Mouse (Mus musculus) liver, embryonic 14.5 days (tissue): Measurements from ENCODE around the gene Cacnb2. TPM values are rescaled to one million over a fixed set of nuclear protein-coding genes. Genes with fewer than 3 reads are reported as not detected.

ENCODE experiments used
- ATAC-seq: fragments of 200-750 bp; cut with Nextera tagmentation; 2 replicates; pipeline ENCODE4 v1.8.0; 2017; ENCODE audit warnings: moderate number of reproducible peaks, mild to moderate bottlenecking, moderate library complexity; ENCODE audit not compliant: insufficient read depth
- DNase-seq, 3 experiments: peaks; one replicate each; pipeline ENCODE4 v3.0.0-alpha.2; 2012 to 2013; ENCODE audit warnings: low read depth in 3 of 3, low spot score in 3 of 3
- H3K27ac ChIP-seq: fragments of 300-500 bp; sonication (generic); 2 replicates; pipeline ENCODE4 v1.5.1; 2014; ENCODE audit warnings: moderate library complexity, mild to moderate bottlenecking, control low read depth, inconsistent platforms
- H3K27me3 ChIP-seq: fragments of 300-500 bp; sonication (generic); 2 replicates; pipeline ENCODE4 v1.6.1; 2014; ENCODE audit warnings: mild to moderate bottlenecking, low read length, moderate library complexity; ENCODE audit not compliant: control insufficient read depth, insufficient read depth
- H3K36me3 ChIP-seq: fragments of 300-500 bp; sonication (generic); replicated peaks from 2 replicates; pipeline ENCODE4 v1.6.1; 2014; ENCODE audit warnings: low read depth; ENCODE audit not compliant: control insufficient read depth, insufficient read depth
- H3K4me1 ChIP-seq, 2 experiments: fragments of 200-500 bp in 1 of 2; fragments of 300-500 bp in 1 of 2; sonication (generic) in 1 of 2; replicated peaks; 2 replicates each; pipeline ENCODE4 v1.6.1; 2012 to 2014; ENCODE audit warnings: antibody characterized with exemption in 1 of 2, inconsistent platforms in 1 of 2, low read length in 1 of 2; ENCODE audit not compliant: control insufficient read depth in 2 of 2, insufficient read depth in 2 of 2
- H3K4me2 ChIP-seq: fragments of 300-500 bp; sonication (generic); 2 replicates; pipeline ENCODE4 v1.6.1; 2014; ENCODE audit warnings: low read depth, mild to moderate bottlenecking, control low read depth, moderate library complexity
- H3K4me3 ChIP-seq, 2 experiments: fragments of 200-500 bp in 1 of 2; fragments of 300-500 bp in 1 of 2; sonication (generic) in 1 of 2; 2 replicates each; pipeline ENCODE4 v1.5.1; 2012 to 2014; ENCODE audit warnings: low read depth in 2 of 2, low read length in 2 of 2, mild to moderate bottlenecking in 2 of 2, control low read depth in 1 of 2, inconsistent platforms in 1 of 2, moderate library complexity in 1 of 2; ENCODE audit not compliant: insufficient read depth in 1 of 2
- H3K9ac ChIP-seq: fragments of 300-500 bp; sonication (generic); replicated peaks from 2 replicates; pipeline ENCODE4 v1.6.1; 2014; ENCODE audit warnings: mild to moderate bottlenecking, control low read depth, moderate library complexity
- H3K9me3 ChIP-seq: fragments of 300-500 bp; sonication (generic); 2 replicates; pipeline ENCODE4 v1.6.1; 2016; ENCODE audit warnings: low read length, mixed read lengths; ENCODE audit not compliant: control insufficient read depth
- CTCF ChIP-seq: IDR thresholded peaks from 2 replicates; pipeline ENCODE4 v1.5.1; 2016; ENCODE audit warnings: antibody characterized with exemption, low read depth, control low read depth
- EP300 ChIP-seq: IDR thresholded peaks from 2 replicates; pipeline ENCODE4 v1.6.1; 2016; ENCODE audit warnings: antibody characterized with exemption, low read depth
- WGBS: fragments of 180-500 bp; shearing (Covaris S2); extraction: QIAGEN DNeasy Blood & Tissue Kit; methylation state at CpG from one replicate; pipeline ENCODE4 v1.1.7; 2014; ENCODE audit not compliant: insufficient replicate concordance; 5-methylcytosine and 5-hydroxymethylcytosine counted together
- polyA plus RNA-seq, 2 experiments: library from polyadenylated mRNA; depleted of rRNA in 1 of 2; stranded (reverse) in 1 of 2; unstranded in 1 of 2; fragments of >200 nt; fragmentation: Nextera tagmentation in 1 of 2; extraction: Ambion mirVana in 1 of 2; gene quantifications; 2 replicates each; pipeline versions ENCODE4 v1.2.1 to v1.2.3; 2012 to 2014

The Cacnb2 gene
- polyA plus RNA-seq, 2 experiments = 0.04 to 0.37 TPM

DNA sequence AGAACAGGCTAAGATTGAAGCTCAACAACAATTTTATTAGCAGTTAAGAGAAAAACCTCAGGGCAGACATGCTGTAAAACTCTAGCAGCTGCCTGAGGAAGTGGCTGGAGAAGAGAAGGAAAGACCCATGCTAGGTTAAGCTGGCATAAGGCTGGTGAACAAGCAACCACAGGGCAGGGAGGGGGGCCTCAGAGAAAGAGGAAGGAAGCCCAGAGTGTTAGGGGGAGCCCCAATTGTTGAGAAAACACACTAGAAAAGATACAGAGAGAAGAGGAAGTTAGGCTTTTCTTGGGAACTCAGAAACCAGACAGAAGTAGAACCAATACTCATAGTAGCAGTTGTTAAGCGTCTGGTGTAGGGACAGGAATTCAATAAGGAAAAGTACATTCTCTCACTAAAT, 28.7 kb downstream of the Cacnb2 start:
- H3K27me3 ChIP-seq = no peaks in the 10 kb centered on the region
- no peak overlapping the region for H3K4me2 ChIP-seq
- no peak overlapping the region for H3K27ac ChIP-seq
- no peak for ATAC-seq
- H3K4me1 ChIP-seq = no peaks in the 10 kb centered on the region; a peak in 1 of 4 replicates
- TF ChIP-seq CTCF (no peak), EP300 (no peak)
- H3K36me3 ChIP-seq = no peaks in the 10 kb centered on the region
- WGBS = 7% methylated on average over 1 of the region's 1 CpGs
- H3K9ac ChIP-seq = no peak overlapping the region
- H3K4me3 ChIP-seq = no peak overlapping the region
- DNase-seq = peak; percentile 6 to 36 (median 22)
- no peaks in the 10 kb centered on the region for H3K9me3 ChIP-seq

DNA sequence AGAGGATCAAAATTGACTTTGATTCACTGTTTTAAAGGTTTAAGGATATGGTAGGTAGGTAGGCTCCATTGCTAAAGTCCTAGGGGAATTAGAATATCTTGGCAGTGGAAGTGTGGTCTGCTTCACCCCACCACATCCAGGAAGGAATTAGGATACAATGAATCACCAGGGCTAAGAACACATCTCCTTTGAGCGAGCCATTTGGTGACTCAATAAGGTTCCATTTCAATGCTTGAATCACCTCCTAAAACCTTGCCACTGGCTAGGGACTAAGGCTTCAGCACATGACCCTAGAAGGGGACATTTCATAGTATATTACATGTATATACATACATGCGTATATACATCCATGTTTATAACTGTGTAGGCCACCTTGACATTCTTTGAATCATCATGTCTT, 30.3 kb downstream of the Cacnb2 start:
- Histone ChIP-seq H3K36me3 (no peaks in the 10 kb centered on the region), H3K4me3 (no peak overlapping the region), H3K9me3 (no peaks in the 10 kb centered on the region), H3K27ac (no peak overlapping the region), H3K9ac (no peak overlapping the region), H3K27me3 (no peaks in the 10 kb centered on the region), H3K4me2 (no peak overlapping the region), H3K4me1 (no peaks in the 10 kb centered on the region; a peak in 1 of 4 replicates)
- DNase-seq (no peak), ATAC-seq (no peak)
- WGBS = 64% methylated on average over 2 of the region's 2 CpGs
- no peak for TF ChIP-seq CTCF

DNA sequence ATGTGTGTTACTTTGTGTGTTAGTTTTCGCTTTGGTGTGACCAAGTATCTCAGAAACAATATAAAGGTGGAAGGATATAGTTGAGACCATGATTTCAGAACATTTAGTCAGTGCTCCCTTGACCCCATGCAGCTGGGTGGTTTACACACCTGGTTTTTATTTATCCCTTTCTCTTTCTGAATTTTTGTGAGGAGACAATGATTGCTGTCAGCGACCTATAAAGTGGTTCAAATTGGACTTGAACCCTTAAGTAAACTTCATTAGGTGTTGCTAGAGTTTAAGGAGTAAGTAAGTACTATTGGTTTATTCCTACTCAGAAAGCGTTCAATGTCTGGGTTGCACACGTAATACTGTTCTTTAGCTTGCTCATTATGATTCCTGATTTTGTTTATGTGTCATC, 36.4 kb downstream of the Cacnb2 start:
- Histone ChIP-seq H3K4me2 (no peak overlapping the region), H3K9me3 (no peaks in the 10 kb centered on the region), H3K4me3 (no peak overlapping the region), H3K4me1 (no peaks in the 10 kb centered on the region), H3K27ac (no peak overlapping the region), H3K36me3 (no peaks in the 10 kb centered on the region), H3K27me3 (no peaks in the 10 kb centered on the region), H3K9ac (no peak overlapping the region)
- no peak for ATAC-seq
- no peak for DNase-seq
- TF ChIP-seq CTCF = no peak
- no peak for TF ChIP-seq EP300
- WGBS = 60% methylated on average over 4 of the region's 4 CpGs

DNA sequence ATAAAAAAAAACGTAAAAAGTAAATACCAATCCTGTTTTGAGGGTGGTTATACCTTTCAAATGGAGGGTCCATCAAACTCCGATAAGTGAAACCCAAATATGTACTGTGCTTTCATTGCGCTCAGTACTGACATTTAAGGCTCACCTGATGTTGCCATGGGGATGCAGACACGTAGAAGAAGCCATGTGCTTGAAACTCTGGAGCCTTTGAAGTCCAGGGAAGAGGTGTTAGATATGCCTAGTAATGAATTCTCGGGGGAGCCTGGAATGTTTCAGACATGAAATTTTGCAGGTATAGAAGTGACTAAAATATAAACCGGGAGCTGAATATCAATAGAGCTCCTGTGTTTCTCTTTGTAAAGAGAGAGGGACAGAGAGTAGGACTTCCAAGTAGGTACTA, 37.0 kb downstream of the Cacnb2 start:
- 59% methylated on average over 6 of the region's 6 CpGs for WGBS

DNA sequence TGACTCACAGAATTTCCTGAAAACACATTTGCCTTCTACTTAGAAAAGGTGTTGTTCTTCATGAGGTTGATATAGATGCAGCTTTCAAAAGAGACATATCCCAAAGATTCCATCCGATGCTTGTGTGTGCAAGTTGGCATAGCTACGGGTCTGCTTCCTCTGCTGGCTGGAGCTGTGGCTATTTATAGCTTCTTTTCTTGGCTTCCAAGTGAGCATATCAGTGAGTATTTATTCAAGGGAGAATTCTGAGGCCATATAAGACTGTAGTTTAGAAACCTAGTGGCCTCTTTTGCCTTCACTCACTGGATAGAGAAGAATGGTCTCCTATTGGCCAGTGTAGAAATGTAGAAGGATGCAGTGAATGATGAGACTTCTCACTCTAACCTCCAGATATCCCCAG, 38.2 kb downstream of the Cacnb2 start:
- Histone ChIP-seq H3K36me3 (no peaks in the 10 kb centered on the region), H3K4me1 (no peaks in the 10 kb centered on the region), H3K9me3 (no peaks in the 10 kb centered on the region), H3K9ac (no peak overlapping the region), H3K4me3 (no peak overlapping the region), H3K27me3 (no peaks in the 10 kb centered on the region), H3K27ac (no peak overlapping the region), H3K4me2 (no peak overlapping the region)
- no peak for DNase-seq
- TF ChIP-seq EP300 (no peak), CTCF (no peak)
- ATAC-seq = no peak
- 30% methylated on average over 2 of the region's 2 CpGs for WGBS

More for the DNA sequence above, 37.0 kb downstream of the Cacnb2 start:
- TF ChIP-seq CTCF (no peak), EP300 (no peak)
- no peak overlapping the region for H3K4me2 ChIP-seq
- H3K9ac ChIP-seq = no peak overlapping the region
- no peaks in the 10 kb centered on the region for H3K36me3 ChIP-seq
- no peak for DNase-seq
- H3K4me1 ChIP-seq = no peaks in the 10 kb centered on the region
- H3K9me3 ChIP-seq = no peaks in the 10 kb centered on the region
- H3K27me3 ChIP-seq = no peaks in the 10 kb centered on the region
- H3K27ac ChIP-seq = no peak overlapping the region
- no peak overlapping the region for H3K4me3 ChIP-seq
- no peak for ATAC-seq
